Mouse (Mus musculus): ENCODE measurements around the gene Garnl3. TPM values are rescaled to one million over a fixed set of nuclear protein-coding genes. Genes with fewer than 3 reads are reported as not detected.
A peak's percentile ranks its signal among the peaks of the same experiment; 100 is the strongest.

Garnl3 gene
- polyA plus RNA-seq, 1 experiment, result 46.5 TPM

GRCm38 (mm10) chr2:33086671-33087363 lies 44.6 kb downstream of the Garnl3 start:
- no peaks in the 10 kb centered on the region for H3K4me1 ChIP-seq (ENCODE audit: control insufficient read depth, insufficient read depth, low read length)
- TF ChIP-seq CTCF (IDR thresholded peaks at IDR 0.05; ENCODE audit: control insufficient read depth, insufficient read depth, insufficient replicate concordance, low read depth, low read length), result no peak
- TF ChIP-seq POLR2A (IDR thresholded peaks at IDR 0.05; ENCODE audit: control insufficient read depth, low read depth, low read length), result no peak
- H3K4me3 ChIP-seq (ENCODE audit: control insufficient read depth, low read depth, low read length), result no peak overlapping the region
- H3K36me3 ChIP-seq (ENCODE audit: control insufficient read depth, insufficient read depth, low read length), result no peaks in the 10 kb centered on the region
- no peak overlapping the region for H3K27ac ChIP-seq (ENCODE audit: control insufficient read depth, insufficient read depth, low read depth, low read length)
- no peaks in the 10 kb centered on the region for H3K27me3 ChIP-seq (ENCODE audit: control insufficient read depth, insufficient read depth, low read length)

GRCm38 (mm10) chr2:33086016-33086596 lies 45.3 kb downstream of the Garnl3 start:
- H3K27me3 ChIP-seq (ENCODE audit: control insufficient read depth, insufficient read depth, low read length), result no peaks in the 10 kb centered on the region
- no peaks in the 10 kb centered on the region for H3K36me3 ChIP-seq (ENCODE audit: control insufficient read depth, insufficient read depth, low read length)
- H3K4me3 ChIP-seq (ENCODE audit: control insufficient read depth, low read depth, low read length), result no peak overlapping the region
- H3K27ac ChIP-seq (ENCODE audit: control insufficient read depth, insufficient read depth, low read depth, low read length), result no peak overlapping the region
- no peak for TF ChIP-seq CTCF (IDR thresholded peaks at IDR 0.05; ENCODE audit: control insufficient read depth, insufficient read depth, insufficient replicate concordance, low read depth, low read length)
- TF ChIP-seq POLR2A (IDR thresholded peaks at IDR 0.05; ENCODE audit: control insufficient read depth, low read depth, low read length), result no peak
- no peaks in the 10 kb centered on the region for H3K4me1 ChIP-seq (ENCODE audit: control insufficient read depth, insufficient read depth, low read length)

GRCm38 (mm10) chr2:33084221-33084620 lies 47.2 kb downstream of the Garnl3 start:
- Histone ChIP-seq H3K27me3 (ENCODE audit: control insufficient read depth, insufficient read depth, low read length) (no peaks in the 10 kb centered on the region), H3K36me3 (ENCODE audit: control insufficient read depth, insufficient read depth, low read length) (no peaks in the 10 kb centered on the region), H3K4me1 (ENCODE audit: control insufficient read depth, insufficient read depth, low read length) (no peaks in the 10 kb centered on the region), H3K4me3 (ENCODE audit: control insufficient read depth, low read depth, low read length) (no peak overlapping the region), H3K27ac (ENCODE audit: control insufficient read depth, insufficient read depth, low read depth, low read length) (no peak overlapping the region)
- TF ChIP-seq POLR2A (IDR thresholded peaks at IDR 0.05; ENCODE audit: control insufficient read depth, low read depth, low read length), result no peak
- no peak for TF ChIP-seq CTCF (IDR thresholded peaks at IDR 0.05; ENCODE audit: control insufficient read depth, insufficient read depth, insufficient replicate concordance, low read depth, low read length)

- H3K4me1 ChIP-seq (ENCODE audit: control insufficient read depth, insufficient read depth, low read length), result no peaks in the 10 kb centered on the region
- TF ChIP-seq POLR2A (IDR thresholded peaks at IDR 0.05; ENCODE audit: control insufficient read depth, low read depth, low read length), result no peak
- no peak for TF ChIP-seq CTCF (IDR thresholded peaks at IDR 0.05; ENCODE audit: control insufficient read depth, insufficient read depth, insufficient replicate concordance, low read depth, low read length)
- H3K27ac ChIP-seq (ENCODE audit: control insufficient read depth, insufficient read depth, low read depth, low read length), result no peak overlapping the region
- no peaks in the 10 kb centered on the region for H3K27me3 ChIP-seq (ENCODE audit: control insufficient read depth, insufficient read depth, low read length)
- no peak overlapping the region for H3K4me3 ChIP-seq (ENCODE audit: control insufficient read depth, low read depth, low read length)
- no peaks in the 10 kb centered on the region for H3K36me3 ChIP-seq (ENCODE audit: control insufficient read depth, insufficient read depth, low read length)
Observed at GRCm38 (mm10) chr2:33080166-33080565, 51.3 kb downstream of the Garnl3 start.

GRCm38 (mm10) chr2:33077252-33077651 lies 54.2 kb downstream of the Garnl3 start:
- TF ChIP-seq POLR2A (IDR thresholded peaks at IDR 0.05; ENCODE audit: control insufficient read depth, low read depth, low read length), result no peak
- TF ChIP-seq CTCF (IDR thresholded peaks at IDR 0.05; ENCODE audit: control insufficient read depth, insufficient read depth, insufficient replicate concordance, low read depth, low read length), result peak; percentile 32; the same call in 1 of the 2 replicates

GRCm38 (mm10) chr2:33074931-33075330 lies 56.5 kb downstream of the Garnl3 start:
- H3K4me1 ChIP-seq (ENCODE audit: control insufficient read depth, insufficient read depth, low read length), result no peaks in the 10 kb centered on the region
- H3K36me3 ChIP-seq (ENCODE audit: control insufficient read depth, insufficient read depth, low read length), result no peaks in the 10 kb centered on the region
- H3K4me3 ChIP-seq (ENCODE audit: control insufficient read depth, low read depth, low read length), result no peak overlapping the region
- no peak for TF ChIP-seq CTCF (IDR thresholded peaks at IDR 0.05; ENCODE audit: control insufficient read depth, insufficient read depth, insufficient replicate concordance, low read depth, low read length)
- no peak for TF ChIP-seq POLR2A (IDR thresholded peaks at IDR 0.05; ENCODE audit: control insufficient read depth, low read depth, low read length)
- no peaks in the 10 kb centered on the region for H3K27me3 ChIP-seq (ENCODE audit: control insufficient read depth, insufficient read depth, low read length)
- no peak overlapping the region for H3K27ac ChIP-seq (ENCODE audit: control insufficient read depth, insufficient read depth, low read depth, low read length)

More at GRCm38 (mm10) chr2:33077252-33077651, 54.2 kb downstream of the Garnl3 start:
- Histone ChIP-seq H3K27ac (ENCODE audit: control insufficient read depth, insufficient read depth, low read depth, low read length) (no peak overlapping the region), H3K36me3 (ENCODE audit: control insufficient read depth, insufficient read depth, low read length) (no peaks in the 10 kb centered on the region), H3K4me1 (ENCODE audit: control insufficient read depth, insufficient read depth, low read length) (no peaks in the 10 kb centered on the region), H3K27me3 (ENCODE audit: control insufficient read depth, insufficient read depth, low read length) (no peaks in the 10 kb centered on the region), H3K4me3 (ENCODE audit: control insufficient read depth, low read depth, low read length) (no peak overlapping the region)

- Histone ChIP-seq H3K4me3 (ENCODE audit: control insufficient read depth, low read depth, low read length) (no peak overlapping the region), H3K27me3 (ENCODE audit: control insufficient read depth, insufficient read depth, low read length) (no peaks in the 10 kb centered on the region), H3K36me3 (ENCODE audit: control insufficient read depth, insufficient read depth, low read length) (no peaks in the 10 kb centered on the region), H3K4me1 (ENCODE audit: control insufficient read depth, insufficient read depth, low read length) (no peaks in the 10 kb centered on the region), H3K27ac (ENCODE audit: control insufficient read depth, insufficient read depth, low read depth, low read length) (no peak overlapping the region)
- no peak for TF ChIP-seq CTCF (IDR thresholded peaks at IDR 0.05; ENCODE audit: control insufficient read depth, insufficient read depth, insufficient replicate concordance, low read depth, low read length)
- no peak for TF ChIP-seq POLR2A (IDR thresholded peaks at IDR 0.05; ENCODE audit: control insufficient read depth, low read depth, low read length)
Observed at GRCm38 (mm10) chr2:33074188-33074587, 57.3 kb downstream of the Garnl3 start.
